Mouse (Mus musculus) ES-E14 (cell line): ENCODE measurements at regions not wholly inside any gene's neighbourhood (a gene's known extent, or its start where the extent isn't known, plus 50 kb on each side); places are given as distances from the start of the nearest gene placed in this dataset.

Experiments used
- MAFK ChIP-seq: IDR thresholded peaks from 2 replicates; pipeline ENCODE4 v1.6.1; 2014; ENCODE audit warnings: mild to moderate bottlenecking, low read depth, low read length, inconsistent platforms; ENCODE audit not compliant: insufficient read depth
- ZC3H11A ChIP-seq: IDR thresholded peaks from 2 replicates; pipeline ENCODE4 v1.6.1; 2012; ENCODE audit warnings: low read depth, mild to moderate bottlenecking, inconsistent platforms, low read length, borderline replicate concordance

GRCm38 (mm10) chr7:125115322-125115996, 329.0 kb upstream of the Kdm8 start:
- TF ChIP-seq MAFK (no peak), ZC3H11A (no peak)
